Mouse (Mus musculus) c-Kit-positive CD71-negative TER-119-negative erythroid progenitor cells, embryonic 14.5 days (primary cell): ENCODE results near the gene Pign.

Experiments
- DNase-seq: peaks from one replicate; pipeline ENCODE4 v3.0.0-alpha.2; 2013; ENCODE audit warnings: low read depth

Gene Pign

DNA sequence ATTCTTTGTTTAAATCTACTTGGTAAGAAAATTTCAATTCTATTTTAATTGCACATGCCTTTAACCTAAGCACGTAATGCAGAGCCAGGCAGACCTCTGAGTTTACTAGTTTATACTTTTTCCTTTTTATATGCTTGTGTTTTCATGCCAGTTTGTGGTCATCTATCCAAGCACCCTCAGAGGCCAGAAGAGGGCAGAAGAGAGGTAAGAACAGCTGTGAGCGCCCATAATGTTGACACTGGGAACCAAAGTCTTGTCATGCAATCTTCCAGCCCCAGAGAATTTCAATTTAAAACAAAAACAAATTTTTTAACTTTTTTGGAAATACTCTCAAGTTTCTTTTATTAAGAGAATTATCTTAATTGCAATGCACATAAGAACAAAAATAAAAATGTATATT is 99.7 kb downstream of the Pign start:
- no peak for DNase-seq

DNA sequence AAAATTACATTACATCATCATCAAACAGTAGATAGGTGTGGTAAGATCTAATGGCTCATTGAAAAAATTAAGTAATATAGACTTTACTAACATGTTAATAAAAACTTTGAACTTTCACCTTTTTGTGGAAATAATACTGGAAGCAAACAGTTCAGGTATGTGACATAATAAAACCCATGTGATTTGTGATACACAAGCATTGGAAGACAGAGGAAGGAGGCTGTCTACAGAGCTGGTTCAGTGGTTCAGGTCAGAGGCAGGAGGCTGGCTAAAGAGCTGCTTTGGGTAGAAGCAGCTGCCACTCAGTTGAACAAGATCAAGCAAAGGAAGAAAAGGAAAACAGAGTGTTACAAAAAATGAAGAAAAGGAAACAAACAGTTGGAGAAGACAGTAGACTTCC is 107.4 kb downstream of the Pign start:
- no peak for DNase-seq

DNA sequence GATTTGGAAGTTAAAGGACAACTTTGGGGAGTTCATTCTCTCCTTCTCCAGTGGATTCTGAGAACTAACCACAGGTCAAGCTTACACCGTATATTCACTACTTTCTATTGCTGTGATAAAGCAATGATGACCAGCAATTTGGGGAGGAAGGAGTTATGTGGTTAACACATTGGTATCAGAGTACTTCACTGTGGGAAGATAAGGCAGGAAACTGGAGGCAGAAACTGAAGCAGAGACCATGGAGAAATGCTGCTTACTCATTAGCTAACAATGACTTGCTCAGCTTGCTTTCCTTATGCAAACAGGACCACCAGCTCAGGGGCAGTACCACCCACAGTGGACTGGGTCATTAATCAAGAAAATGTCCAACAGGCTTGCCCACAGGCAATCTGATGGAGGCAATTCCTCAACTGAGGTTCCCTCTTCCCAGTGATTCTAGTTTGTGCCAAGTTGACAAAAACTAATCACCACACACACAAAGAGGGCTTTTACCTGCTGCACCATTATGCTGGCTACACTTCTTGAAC is 108.2 kb downstream of the Pign start:
- DNase-seq = no peak

DNA sequence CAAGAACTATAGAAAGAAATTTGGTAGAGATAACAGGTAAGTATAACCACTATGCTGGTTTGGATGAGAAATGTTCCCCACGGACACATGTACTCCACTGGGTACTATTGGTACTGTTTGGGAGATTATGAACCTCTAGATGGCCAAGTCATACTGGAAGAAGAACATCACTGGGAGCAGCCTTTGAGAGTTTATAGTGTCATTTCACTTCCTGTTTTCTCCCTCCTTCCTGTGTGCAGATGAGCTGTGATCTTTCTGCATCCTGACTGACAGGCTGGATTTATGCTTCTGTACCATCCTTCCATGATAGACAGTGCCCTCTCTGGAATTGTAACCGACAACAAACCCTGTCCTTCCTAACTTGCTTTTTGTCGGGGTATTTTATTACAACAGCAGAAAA is 110.3 kb downstream of the Pign start:
- no peak for DNase-seq

DNA sequence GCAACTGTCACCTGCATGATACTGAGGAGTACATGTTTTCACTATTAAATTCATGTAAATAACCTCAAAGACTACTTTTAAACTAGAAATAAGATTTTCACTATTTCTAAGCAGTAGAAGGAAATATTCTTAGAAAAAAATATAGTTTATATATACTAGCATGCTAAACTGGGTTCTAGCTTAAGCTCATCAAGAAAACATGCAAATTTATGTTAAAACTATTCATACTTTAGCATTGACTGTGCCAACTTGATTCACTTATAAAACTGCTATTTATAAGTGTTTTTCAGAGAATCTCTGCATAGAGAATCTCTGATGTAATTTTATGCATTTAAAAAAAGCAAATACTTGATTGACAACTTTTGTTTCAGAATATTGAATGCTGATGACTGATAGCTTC is 113.3 kb downstream of the Pign start:
- no peak for DNase-seq

DNA sequence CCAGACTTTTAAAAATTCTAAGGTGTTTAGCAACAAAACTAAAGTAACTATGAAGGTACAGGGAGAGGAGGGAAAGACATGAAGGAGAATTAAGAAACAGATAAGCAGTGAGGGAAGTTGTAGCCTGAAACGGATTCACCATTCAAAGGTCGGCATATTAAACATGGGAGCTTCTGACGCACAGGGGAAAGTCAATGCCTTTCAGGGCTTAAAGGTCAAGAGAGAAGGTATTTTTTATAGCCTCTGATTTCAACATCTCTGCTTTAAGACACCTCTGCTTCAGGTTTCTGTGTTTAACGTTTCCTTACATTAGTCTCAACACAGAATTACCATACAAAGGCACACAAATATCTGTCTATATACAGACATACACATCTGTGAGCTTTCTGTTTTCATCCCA is 113.8 kb downstream of the Pign start:
- DNase-seq = no peak

DNA sequence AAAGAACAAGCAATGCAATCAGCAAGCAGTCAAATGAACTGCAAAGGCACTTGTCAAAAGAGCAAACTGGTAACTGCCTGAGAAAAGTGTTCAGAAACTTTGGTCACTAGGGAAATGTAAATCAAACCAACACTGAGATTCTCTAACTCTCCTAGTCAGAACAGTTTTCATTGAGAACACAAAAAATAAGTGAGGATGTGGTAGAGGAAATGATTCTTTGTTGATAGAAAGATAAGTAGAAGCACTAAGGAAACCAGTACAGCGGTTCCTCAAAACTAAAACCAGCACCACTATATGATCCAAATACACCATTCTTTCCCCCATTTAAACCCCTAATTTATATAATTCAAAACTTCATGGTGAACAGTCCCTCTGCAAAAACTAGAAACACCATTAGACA is 120.4 kb downstream of the Pign start:
- no peak for DNase-seq

DNA sequence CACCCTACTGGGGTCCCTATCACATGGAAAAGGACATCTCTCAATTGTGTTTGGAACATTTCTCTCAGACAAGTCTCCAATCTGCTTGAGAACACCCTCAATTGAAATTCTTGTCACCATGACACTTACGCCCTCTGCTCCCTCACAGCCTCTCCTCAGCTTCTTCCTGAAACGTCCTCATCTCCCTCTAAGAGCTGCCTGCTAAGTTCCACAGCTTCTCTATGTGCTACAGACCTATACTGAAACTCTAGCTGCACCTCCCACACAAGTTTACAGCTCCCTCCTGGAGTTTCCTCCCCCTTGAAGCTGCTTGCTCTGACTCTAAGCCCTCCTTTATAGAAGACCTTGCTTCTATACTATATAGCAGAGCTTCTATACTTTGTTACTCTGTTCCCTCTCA is 139.7 kb downstream of the Pign start:
- no peak for DNase-seq

DNA sequence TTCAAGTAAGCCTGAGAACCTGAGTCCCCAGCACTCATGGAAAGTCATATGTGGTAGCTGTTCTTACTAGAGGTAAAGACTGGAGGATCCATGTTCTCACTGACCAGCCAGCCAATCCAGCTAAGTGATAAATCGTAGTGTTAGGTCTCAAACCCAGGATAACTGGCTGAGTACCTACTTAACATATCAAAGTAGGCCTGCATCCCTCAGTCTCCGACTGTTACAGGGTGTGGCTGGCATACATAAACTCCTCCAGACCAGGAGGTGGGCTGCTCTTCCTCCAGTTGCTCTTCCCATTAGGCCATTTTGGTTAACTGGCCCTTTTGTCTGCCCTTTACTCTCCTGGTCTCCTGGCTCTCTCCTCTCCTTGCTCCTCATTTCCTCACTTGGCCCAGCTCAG is 141.2 kb downstream of the Pign start:
- no peak for DNase-seq

DNA sequence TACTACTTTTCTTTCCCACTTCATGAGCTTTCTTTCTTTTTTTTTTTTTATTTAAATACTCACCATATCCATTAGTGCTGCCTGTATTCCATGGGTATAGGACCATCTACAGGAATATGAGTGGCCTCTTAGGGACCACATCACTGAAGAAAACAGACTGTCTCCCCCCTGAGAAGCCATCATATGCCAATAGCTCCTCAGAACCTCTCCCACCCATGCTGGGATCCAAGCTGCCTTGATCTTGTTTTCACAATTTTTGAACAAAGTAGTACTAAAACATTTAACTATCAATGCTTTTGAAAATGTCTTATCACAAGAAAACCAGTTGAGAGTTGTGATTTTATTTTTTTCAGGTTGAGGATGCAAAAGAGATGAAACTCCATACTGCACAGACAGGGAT is 145.4 kb downstream of the Pign start:
- no peak for DNase-seq

DNA sequence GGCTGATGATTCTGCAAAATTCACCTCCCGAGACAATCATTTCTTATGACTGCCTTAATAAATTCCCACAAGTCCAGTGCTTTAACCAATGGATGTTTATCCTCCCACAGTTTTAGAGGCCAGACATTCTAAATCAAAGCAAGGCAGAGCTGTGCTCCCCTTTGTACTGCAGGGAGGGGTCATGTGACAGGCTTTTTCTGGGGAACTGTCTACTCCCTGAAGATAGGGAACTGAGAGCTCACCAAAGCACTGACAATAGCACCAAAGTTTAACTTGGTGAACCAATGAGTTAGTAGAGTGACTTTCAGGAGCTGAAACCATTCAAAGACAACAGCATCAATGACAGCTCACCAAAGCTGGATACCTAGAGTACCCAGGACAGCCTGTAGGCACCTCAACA is 156.4 kb downstream of the Pign start:
- no peak for DNase-seq

DNA sequence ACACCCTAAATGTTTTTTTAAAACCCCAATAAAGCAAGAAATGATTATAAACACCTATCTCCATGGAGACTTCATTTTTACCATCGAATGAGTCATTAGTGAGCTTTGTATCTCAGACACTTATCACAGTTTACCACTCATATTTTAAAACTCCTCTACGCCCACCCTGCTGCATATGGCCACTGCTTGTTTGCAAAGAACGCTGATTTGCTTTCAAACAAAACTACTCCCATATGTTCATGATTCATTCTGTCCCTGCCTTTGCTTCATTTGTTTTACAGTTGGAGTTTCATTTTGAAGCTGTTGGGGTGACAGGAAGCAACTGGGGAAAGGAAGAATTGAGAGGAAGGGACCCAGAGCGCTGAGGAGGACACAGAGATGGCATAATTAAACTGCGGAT is 170.9 kb downstream of the Pign start:
- no peak for DNase-seq

DNA sequence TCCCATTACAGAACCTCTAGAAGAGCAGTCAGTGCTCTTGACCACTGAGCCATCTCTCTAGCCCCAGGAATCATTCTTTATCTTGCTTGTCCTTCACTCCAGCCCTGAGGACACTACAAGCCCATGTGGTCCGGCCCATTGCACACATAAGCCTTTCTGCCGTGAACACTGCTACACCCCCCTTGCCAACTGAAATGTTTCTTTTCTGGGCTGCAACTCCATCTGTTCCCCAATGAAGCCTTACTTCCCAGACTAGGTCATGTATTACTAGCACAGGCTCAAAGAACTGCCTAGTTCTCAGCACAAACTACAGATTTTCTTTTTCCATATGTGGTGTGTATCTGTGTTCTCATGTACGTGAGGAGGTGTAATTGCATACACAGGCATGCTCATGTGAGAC is 174.0 kb downstream of the Pign start:
- DNase-seq = no peak

DNA sequence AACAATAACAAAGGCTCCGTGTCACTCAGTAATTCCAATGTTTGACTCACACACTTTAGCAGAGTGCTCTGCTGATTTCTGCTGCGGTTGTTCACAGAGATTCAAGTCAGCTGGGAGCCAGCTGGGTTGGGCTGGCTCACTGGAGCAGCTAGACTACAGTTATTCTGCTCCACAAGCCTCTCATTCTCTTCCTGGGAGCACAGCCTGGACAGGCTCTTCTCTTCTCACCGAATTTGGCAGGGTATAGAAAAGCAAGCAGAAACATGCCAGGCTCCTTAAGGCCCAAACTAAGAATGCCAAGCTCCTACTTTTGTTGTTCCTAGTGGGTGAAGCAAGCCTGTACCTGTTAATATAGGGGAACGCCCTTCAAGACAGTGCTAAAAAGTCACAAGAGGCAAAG is 176.4 kb downstream of the Pign start:
- no peak for DNase-seq
